Mouse (Mus musculus) heart, embryonic 15.5 days (tissue): ENCODE data around the gene Bsn. TPM values are rescaled to one million over a fixed set of nuclear protein-coding genes. Genes with fewer than 3 reads are reported as not detected.

Source experiments
- ATAC-seq: fragments of 200-750 bp; cut with Nextera tagmentation; replicated peaks from 2 replicates; pipeline ENCODE4 v1.8.0; 2017; ENCODE audit warnings: low read depth, moderate TSS enrichment; ENCODE audit not compliant: insufficient number of reproducible peaks, insufficient read depth, low FRiP score
- H3K27ac ChIP-seq: fragments of 300-500 bp; sonication (generic); 2 replicates; pipeline ENCODE4 v1.5.1; 2015; ENCODE audit warnings: mild to moderate bottlenecking, inconsistent platforms
- H3K27me3 ChIP-seq: fragments of 300-500 bp; sonication (generic); 2 replicates; pipeline ENCODE4 v1.6.1; 2015; ENCODE audit warnings: inconsistent platforms
- H3K36me3 ChIP-seq: fragments of 300-500 bp; sonication (generic); 2 replicates; pipeline ENCODE4 v1.6.1; 2015; ENCODE audit warnings: mild to moderate bottlenecking, inconsistent platforms
- H3K4me1 ChIP-seq: fragments of 300-500 bp; sonication (generic); replicated peaks from 2 replicates; pipeline ENCODE4 v1.6.1; 2015; ENCODE audit warnings: inconsistent platforms
- H3K4me2 ChIP-seq: fragments of 300-500 bp; sonication (generic); 2 replicates; pipeline ENCODE4 v1.6.1; 2015; ENCODE audit warnings: inconsistent platforms, mild to moderate bottlenecking, moderate library complexity
- H3K4me3 ChIP-seq: fragments of 300-500 bp; sonication (generic); 2 replicates; pipeline ENCODE4 v1.5.1; 2015; ENCODE audit warnings: mild to moderate bottlenecking, inconsistent platforms
- H3K9ac ChIP-seq: fragments of 300-500 bp; sonication (generic); 2 replicates; pipeline ENCODE4 v1.6.1; 2015; ENCODE audit warnings: mild to moderate bottlenecking, inconsistent platforms
- H3K9me3 ChIP-seq: fragments of 300-500 bp; sonication (generic); replicated peaks from 2 replicates; pipeline ENCODE4 v1.6.1; 2016; ENCODE audit warnings: inconsistent platforms
- WGBS: fragments of 180-500 bp; shearing (Covaris S2); methylation state at CpG from one replicate; pipeline ENCODE4 v1.1.7; 2015; ENCODE audit warnings: mixed read lengths; 5-methylcytosine and 5-hydroxymethylcytosine counted together
- polyA plus RNA-seq: library from polyadenylated mRNA; unstranded; fragments of >200 nt; fragmentation: Nextera tagmentation; extraction: Ambion mirVana; gene quantifications from 2 replicates; pipeline ENCODE4 v1.2.1, GENCODE M21; 2015

Bsn gene
- polyA plus RNA-seq, 1 experiment from 2014 or later = 0.13 TPM

GRCm38 (mm10) chr9:108219766-108220379 lies 29.7 kb upstream of the Bsn start:
- Histone ChIP-seq H3K4me2 (no peak overlapping the region), H3K9me3 (no peaks in the 10 kb centered on the region), H3K4me3 (no peak overlapping the region), H3K27ac (peak overlapping the region; percentile 79), H3K9ac (no peak overlapping the region), H3K36me3 (peaks cover 27% of the 10 kb centered on the region), H3K27me3 (no peaks in the 10 kb centered on the region), H3K4me1 (peaks cover 30% of the 10 kb centered on the region)
- 79% methylated on average over 12 of the region's 12 CpGs for WGBS
- ATAC-seq = no peak

- Histone ChIP-seq H3K4me1 (peaks cover 42% of the 10 kb centered on the region), H3K36me3 (peaks cover 27% of the 10 kb centered on the region), H3K27me3 (no peaks in the 10 kb centered on the region), H3K27ac (no peak overlapping the region), H3K4me3 (no peak overlapping the region), H3K9ac (no peak overlapping the region), H3K9me3 (no peaks in the 10 kb centered on the region), H3K4me2 (no peak overlapping the region)
- 78% methylated on average over 11 of the region's 11 CpGs for WGBS
- no peak for ATAC-seq
Observed at GRCm38 (mm10) chr9:108217936-108218543, 27.9 kb upstream of the Bsn start.

GRCm38 (mm10) chr9:108217406-108217805 lies 27.2 kb upstream of the Bsn start:
- no peak overlapping the region for H3K4me3 ChIP-seq
- no peaks in the 10 kb centered on the region for H3K9me3 ChIP-seq
- WGBS = 91% methylated on average over 3 of the region's 3 CpGs
- H3K9ac ChIP-seq = no peak overlapping the region
- H3K27me3 ChIP-seq = no peaks in the 10 kb centered on the region
- H3K27ac ChIP-seq = no peak overlapping the region
- peaks cover 27% of the 10 kb centered on the region for H3K36me3 ChIP-seq
- H3K4me1 ChIP-seq = peaks cover 47% of the 10 kb centered on the region
- no peak for ATAC-seq
- no peak overlapping the region for H3K4me2 ChIP-seq

GRCm38 (mm10) chr9:108213105-108213504 lies 22.9 kb upstream of the Bsn start:
- Histone ChIP-seq H3K27ac (peak overlapping the region; percentile 74), H3K9ac (no peak overlapping the region), H3K4me1 (peaks cover 34% of the 10 kb centered on the region), H3K36me3 (peaks cover 43% of the 10 kb centered on the region), H3K4me2 (no peak overlapping the region), H3K9me3 (no peaks in the 10 kb centered on the region), H3K4me3 (no peak overlapping the region), H3K27me3 (no peaks in the 10 kb centered on the region)
- 0 out of 2 replicates have a peak, but pooled peaks have one; percentile 36 for ATAC-seq
- WGBS = 45% methylated on average over 7 of the region's 7 CpGs

- no peak overlapping the region for H3K9ac ChIP-seq
- H3K9me3 ChIP-seq = no peaks in the 10 kb centered on the region
- H3K4me1 ChIP-seq = peaks cover 34% of the 10 kb centered on the region
- no peak overlapping the region for H3K4me3 ChIP-seq
- no peak for ATAC-seq
- peaks cover 43% of the 10 kb centered on the region for H3K36me3 ChIP-seq
- H3K27ac ChIP-seq = peak overlapping the region; percentile 74
- WGBS = 67% methylated on average over 2 of the region's 2 CpGs
- no peaks in the 10 kb centered on the region for H3K27me3 ChIP-seq
- H3K4me2 ChIP-seq = no peak overlapping the region
Observed at GRCm38 (mm10) chr9:108212426-108212825, 22.2 kb upstream of the Bsn start.

GRCm38 (mm10) chr9:108205571-108205901 lies 15.4 kb upstream of the Bsn start:
- 77% methylated on average over 3 of the region's 3 CpGs for WGBS
- no peak overlapping the region for H3K9ac ChIP-seq
- no peak overlapping the region for H3K27ac ChIP-seq
- no peak overlapping the region for H3K4me3 ChIP-seq
- H3K4me1 ChIP-seq = peaks cover 10% of the 10 kb centered on the region
- H3K9me3 ChIP-seq = no peaks in the 10 kb centered on the region
- H3K36me3 ChIP-seq = peaks cover 46% of the 10 kb centered on the region
- ATAC-seq = no peak
- H3K27me3 ChIP-seq = no peaks in the 10 kb centered on the region
- H3K4me2 ChIP-seq = no peak overlapping the region

GRCm38 (mm10) chr9:108204884-108205570 lies 14.8 kb upstream of the Bsn start:
- Histone ChIP-seq H3K4me2 (no peak overlapping the region), H3K36me3 (peaks cover 46% of the 10 kb centered on the region), H3K9me3 (no peaks in the 10 kb centered on the region), H3K4me3 (no peak overlapping the region), H3K27me3 (no peaks in the 10 kb centered on the region), H3K4me1 (peaks cover 12% of the 10 kb centered on the region), H3K27ac (no peak overlapping the region), H3K9ac (no peak overlapping the region)
- 82% methylated on average over 8 of the region's 8 CpGs for WGBS
- ATAC-seq = no peak

GRCm38 (mm10) chr9:108203015-108203414 lies 12.8 kb upstream of the Bsn start:
- Histone ChIP-seq H3K9me3 (no peaks in the 10 kb centered on the region), H3K4me1 (peaks cover 12% of the 10 kb centered on the region), H3K9ac (no peak overlapping the region), H3K4me2 (peak overlapping the region; percentile 35; the same call in 1 of the 2 replicates), H3K4me3 (no peak overlapping the region), H3K27ac (no peak overlapping the region), H3K27me3 (no peaks in the 10 kb centered on the region), H3K36me3 (peaks cover 26% of the 10 kb centered on the region)
- 33% methylated on average over 13 of the region's 13 CpGs for WGBS
- ATAC-seq = no peak

GRCm38 (mm10) chr9:108202169-108202568 lies 12.0 kb upstream of the Bsn start:
- H3K9ac ChIP-seq = no peak overlapping the region
- H3K4me1 ChIP-seq = peaks cover 17% of the 10 kb centered on the region
- no peaks in the 10 kb centered on the region for H3K9me3 ChIP-seq
- no peaks in the 10 kb centered on the region for H3K27me3 ChIP-seq
- no peak overlapping the region for H3K4me3 ChIP-seq
- H3K36me3 ChIP-seq = peaks cover 18% of the 10 kb centered on the region
- H3K4me2 ChIP-seq = no peak overlapping the region
- H3K27ac ChIP-seq = no peak overlapping the region
- WGBS = 92% methylated on average over 2 of the region's 2 CpGs
- no peak for ATAC-seq

- Histone ChIP-seq H3K4me3 (peak overlapping the region; percentile 13; the same call in 1 of the 2 replicates), H3K9me3 (no peaks in the 10 kb centered on the region), H3K4me2 (peak overlapping the region; percentile 55), H3K4me1 (peaks cover 23% of the 10 kb centered on the region), H3K9ac (no peak overlapping the region), H3K27ac (0 out of 2 replicates have a peak overlapping the region, but pooled peaks have one; percentile 29), H3K27me3 (no peaks in the 10 kb centered on the region), H3K36me3 (peaks cover 10% of the 10 kb centered on the region)
- ATAC-seq = peak; percentile 97
- under 1% methylated on average over 13 of the region's 13 CpGs for WGBS
Observed at GRCm38 (mm10) chr9:108201160-108201559, 11.0 kb upstream of the Bsn start.

- ATAC-seq = no peak
- Histone ChIP-seq H3K4me2 (no peak overlapping the region), H3K9ac (no peak overlapping the region), H3K27ac (no peak overlapping the region), H3K36me3 (no peaks in the 10 kb centered on the region), H3K27me3 (no peaks in the 10 kb centered on the region), H3K4me1 (peaks cover 22% of the 10 kb centered on the region), H3K4me3 (no peak overlapping the region), H3K9me3 (no peaks in the 10 kb centered on the region)
- WGBS = 40% methylated on average over 4 of the region's 4 CpGs
Observed at GRCm38 (mm10) chr9:108198621-108199020, 8.4 kb upstream of the Bsn start.
